Mouse (Mus musculus) small intestine, adult 2 months (tissue): ENCODE measurements around the gene C130050O18Rik.

Experiments used
- CTCF ChIP-seq: fragments of 200-500 bp; IDR thresholded peaks from 2 replicates; pipeline ENCODE4 v1.5.1; 2012; ENCODE audit warnings: low read depth, mild to moderate bottlenecking, control low read depth, inconsistent platforms, low read length, moderate library complexity, mixed read lengths; ENCODE audit not compliant: insufficient replicate concordance, insufficient read length; ENCODE audit errors: extremely low read depth
- POLR2A ChIP-seq: fragments of 200-500 bp; IDR thresholded peaks from 2 replicates; pipeline ENCODE4 v1.6.1; 2012; ENCODE audit warnings: low read depth, mild to moderate bottlenecking, control low read depth, inconsistent platforms, low read length, moderate library complexity

- TF ChIP-seq POLR2A: no peak
- TF ChIP-seq CTCF: no peak
These were observed 5.0 kb downstream of the C130050O18Rik start for GRCm38 (mm10) chr5:139410056-139410455.
